Mouse (Mus musculus): ENCODE measurements around the gene Por. TPM values are rescaled to one million over a fixed set of nuclear protein-coding genes. Genes with fewer than 3 reads are reported as not detected.

Por gene
- polyA plus RNA-seq, 1 experiment from 2014 or later = 102 TPM

DNA sequence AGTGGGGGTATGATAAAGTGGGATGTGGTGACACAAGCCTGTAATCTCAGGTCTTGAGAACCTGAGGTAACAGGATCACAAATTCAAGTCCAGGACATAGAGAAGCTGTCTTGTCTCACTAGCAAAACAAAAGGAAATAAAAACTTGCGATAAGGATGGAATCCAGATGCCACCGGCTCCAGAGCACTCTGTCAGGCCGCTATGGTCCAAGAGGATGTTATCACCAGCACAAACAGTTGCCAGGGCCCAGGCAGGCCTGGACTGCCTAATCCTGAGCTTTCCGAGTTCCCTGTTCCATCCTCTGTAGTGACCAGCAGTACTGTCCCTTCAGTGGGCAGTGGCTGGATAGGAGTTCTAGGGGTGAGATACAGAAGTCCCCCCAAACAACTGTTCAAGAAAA is 9.9 kb upstream of the Por start:
- H3K4me3 ChIP-seq = no peak overlapping the region
- H3K4me1 ChIP-seq = no peaks in the 10 kb centered on the region
- H3K9ac ChIP-seq = no peak overlapping the region
- 85% methylated on average over 4 of the region's 4 CpGs for WGBS
- no peak for ATAC-seq
- H3K27ac ChIP-seq = no peak overlapping the region
- no peak overlapping the region for H3K4me2 ChIP-seq
- H3K36me3 ChIP-seq (ENCODE audit: poor library complexity, severe bottlenecking) = no peaks in the 10 kb centered on the region
- no peaks in the 10 kb centered on the region for H3K27me3 ChIP-seq
- no peaks in the 10 kb centered on the region for H3K9me3 ChIP-seq (replicated peaks)

GRCm38 (mm10) chr5:135660535-135660934 is 9.3 kb upstream of the Por start:
- Histone ChIP-seq H3K27me3 (no peaks in the 10 kb centered on the region), H3K9ac (no peak overlapping the region), H3K27ac (no peak overlapping the region), H3K4me2 (no peak overlapping the region), H3K4me1 (no peaks in the 10 kb centered on the region), H3K36me3 (ENCODE audit: poor library complexity, severe bottlenecking) (no peaks in the 10 kb centered on the region), H3K9me3 (replicated peaks) (0 out of 2 replicates have a peak, but pooled peaks cover 1% of the 10 kb centered on the region), H3K4me3 (no peak overlapping the region)
- WGBS = 84% methylated on average over 7 of the region's 7 CpGs
- no peak for ATAC-seq

- Histone ChIP-seq H3K4me3 (no peak overlapping the region), H3K36me3 (ENCODE audit: poor library complexity, severe bottlenecking) (no peaks in the 10 kb centered on the region), H3K4me1 (no peaks in the 10 kb centered on the region), H3K27ac (no peak overlapping the region), H3K9me3 (replicated peaks) (0 out of 2 replicates have a peak, but pooled peaks cover 9% of the 10 kb centered on the region), H3K9ac (no peak overlapping the region), H3K27me3 (no peaks in the 10 kb centered on the region), H3K4me2 (no peak overlapping the region)
- no peak for ATAC-seq
- 88% methylated on average over 5 of the region's 5 CpGs for WGBS
Measured at GRCm38 (mm10) chr5:135666890-135667289, 2.9 kb upstream of the Por start.

GRCm38 (mm10) chr5:135668071-135668470 is 1.8 kb upstream of the Por start:
- no peaks in the 10 kb centered on the region for H3K27me3 ChIP-seq
- H3K27ac ChIP-seq = no peak overlapping the region
- H3K36me3 ChIP-seq (ENCODE audit: poor library complexity, severe bottlenecking) = no peaks in the 10 kb centered on the region
- 0 out of 2 replicates have a peak, but pooled peaks cover 9% of the 10 kb centered on the region for H3K9me3 ChIP-seq (replicated peaks)
- 0 out of 2 replicates have a peak, but pooled peaks cover 4% of the 10 kb centered on the region for H3K4me1 ChIP-seq
- 82% methylated on average over 7 of the region's 7 CpGs for WGBS
- no peak overlapping the region for H3K4me3 ChIP-seq
- ATAC-seq = no peak
- no peak overlapping the region for H3K4me2 ChIP-seq
- no peak overlapping the region for H3K9ac ChIP-seq

DNA sequence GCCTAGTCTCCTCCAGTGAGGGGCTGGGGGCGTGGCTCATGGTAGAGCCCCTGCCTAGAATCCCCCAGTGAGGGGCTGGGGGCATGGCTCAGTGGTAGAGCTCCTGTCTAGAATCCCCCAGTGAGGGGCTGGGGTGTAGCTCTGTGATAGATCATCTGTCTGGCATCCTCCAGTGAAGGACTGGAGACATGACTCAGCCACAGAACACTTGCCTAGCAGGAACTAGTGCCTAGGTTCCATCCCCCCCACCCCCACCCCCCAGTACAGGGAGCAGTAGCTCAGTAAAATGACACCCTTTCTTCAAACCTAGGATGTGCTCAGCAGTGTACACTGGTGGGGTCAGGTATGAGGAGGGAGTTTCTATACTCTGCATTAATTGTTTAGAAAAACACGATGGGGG is 1.0 kb downstream of the Por start:
- H3K9me3 ChIP-seq (replicated peaks) = 0 out of 2 replicates have a peak, but pooled peaks cover 4% of the 10 kb centered on the region
- H3K4me2 ChIP-seq = no peak overlapping the region
- peaks cover 25% of the 10 kb centered on the region for H3K4me1 ChIP-seq
- no peak overlapping the region for H3K27ac ChIP-seq
- H3K9ac ChIP-seq = no peak overlapping the region
- 79% methylated on average over 2 of the region's 2 CpGs for WGBS
- ATAC-seq = no peak
- H3K27me3 ChIP-seq = no peaks in the 10 kb centered on the region
- no peak overlapping the region for H3K4me3 ChIP-seq
- H3K36me3 ChIP-seq (ENCODE audit: poor library complexity, severe bottlenecking) = no peaks in the 10 kb centered on the region

GRCm38 (mm10) chr5:135672509-135672908 is 2.7 kb downstream of the Por start:
- whole genome bisulfite sequencing = 67% methylated on average over 4 of the region's 4 CpGs
- H3K4me3 ChIP-seq = no peak overlapping the region
- no peaks in the 10 kb centered on the region for H3K36me3 ChIP-seq (ENCODE audit: poor library complexity, severe bottlenecking)
- no peak overlapping the region; the same call in 1 of the 2 replicates for H3K27ac ChIP-seq
- no peak overlapping the region for H3K4me2 ChIP-seq
- no peak for ATAC-seq
- H3K27me3 ChIP-seq = no peaks in the 10 kb centered on the region
- H3K4me1 ChIP-seq = peaks cover 28% of the 10 kb centered on the region
- H3K9me3 ChIP-seq (replicated peaks) = no peaks in the 10 kb centered on the region
- H3K9ac ChIP-seq = no peak overlapping the region

DNA sequence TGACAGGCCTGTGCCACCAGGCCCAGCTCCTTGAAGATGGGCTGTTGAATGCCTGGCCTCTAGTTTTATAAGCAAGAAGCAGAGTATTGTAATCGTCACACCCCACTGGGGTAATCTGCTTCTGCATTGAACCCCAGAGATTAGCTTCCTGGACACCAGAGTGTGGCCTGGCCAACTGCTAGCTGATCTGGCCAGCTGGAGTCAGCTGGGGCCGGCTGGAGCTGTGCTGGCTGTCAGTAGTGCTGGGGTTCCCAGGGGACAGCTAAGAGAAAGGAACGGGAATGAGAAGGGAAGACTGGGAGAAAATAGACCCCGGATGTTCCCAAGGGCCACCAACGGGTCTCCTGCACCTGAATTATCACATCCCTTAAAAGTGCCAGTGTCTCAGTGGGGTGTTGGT is 3.1 kb downstream of the Por start:
- Histone ChIP-seq H3K27me3 (no peaks in the 10 kb centered on the region), H3K9ac (no peak overlapping the region), H3K27ac (no peak overlapping the region; the same call in 1 of the 2 replicates), H3K36me3 (ENCODE audit: poor library complexity, severe bottlenecking) (no peaks in the 10 kb centered on the region), H3K9me3 (replicated peaks) (no peaks in the 10 kb centered on the region), H3K4me2 (no peak overlapping the region), H3K4me1 (peaks cover 28% of the 10 kb centered on the region), H3K4me3 (no peak overlapping the region)
- no peak for ATAC-seq
- WGBS = 49% methylated on average over 5 of the region's 5 CpGs

- ATAC-seq = peak; percentile 70
- whole genome bisulfite sequencing = 27% methylated on average over 3 of the region's 3 CpGs
- Histone ChIP-seq H3K9ac (no peak overlapping the region), H3K4me2 (peak overlapping the region; percentile 56; the same call in 1 of the 2 replicates), H3K4me3 (no peak overlapping the region), H3K9me3 (replicated peaks) (no peaks in the 10 kb centered on the region), H3K27ac (peak overlapping the region; percentile 74), H3K36me3 (ENCODE audit: poor library complexity, severe bottlenecking) (no peaks in the 10 kb centered on the region), H3K4me1 (peaks cover 28% of the 10 kb centered on the region), H3K27me3 (no peaks in the 10 kb centered on the region)
Measured at GRCm38 (mm10) chr5:135674349-135674775, 4.5 kb downstream of the Por start.

DNA sequence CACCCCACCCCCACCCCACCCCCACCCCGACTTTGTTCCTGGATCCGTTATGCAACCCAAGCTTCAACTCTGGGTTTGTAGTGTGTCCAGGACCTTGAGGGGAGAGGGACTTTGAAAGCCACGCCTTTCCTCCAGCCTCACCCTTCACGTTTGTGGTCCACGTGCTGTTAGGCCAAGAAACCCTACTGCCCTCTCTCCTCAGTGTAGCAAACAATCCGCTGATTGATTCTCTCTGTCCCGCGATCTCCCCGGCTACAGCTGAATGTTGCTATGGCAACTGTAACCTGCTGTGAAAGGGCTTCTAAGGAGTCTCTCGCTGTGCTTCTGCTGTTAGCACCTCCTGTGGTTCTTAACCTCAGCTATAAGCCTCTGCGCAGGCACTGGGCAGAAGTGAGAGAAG is 5.0 kb downstream of the Por start:
- WGBS = under 1% methylated on average over 10 of the region's 11 CpGs
- H3K9ac ChIP-seq = peak overlapping the region; percentile 34

GRCm38 (mm10) chr5:135676696-135677095 is 6.9 kb downstream of the Por start:
- Histone ChIP-seq H3K9me3 (replicated peaks) (no peaks in the 10 kb centered on the region), H3K4me1 (peaks cover 28% of the 10 kb centered on the region), H3K27me3 (no peaks in the 10 kb centered on the region), H3K4me3 (no peak overlapping the region), H3K9ac (no peak overlapping the region), H3K36me3 (ENCODE audit: poor library complexity, severe bottlenecking) (no peaks in the 10 kb centered on the region), H3K27ac (no peak overlapping the region), H3K4me2 (no peak overlapping the region)
- no peak for ATAC-seq
- 83% methylated on average over 3 of the region's 3 CpGs for WGBS

More for the DNA sequence above, 5.0 kb downstream of the Por start:
- Histone ChIP-seq H3K4me3 (no peak overlapping the region; the same call in 1 of the 2 replicates), H3K27me3 (no peaks in the 10 kb centered on the region), H3K36me3 (ENCODE audit: poor library complexity, severe bottlenecking) (no peaks in the 10 kb centered on the region), H3K4me2 (peak overlapping the region; percentile 56), H3K4me1 (peaks cover 28% of the 10 kb centered on the region), H3K9me3 (replicated peaks) (no peaks in the 10 kb centered on the region), H3K27ac (peak overlapping the region; percentile 74)
- peak; percentile 85 for ATAC-seq

GRCm38 (mm10) chr5:135677251-135677650 is 7.4 kb downstream of the Por start:
- Histone ChIP-seq H3K27me3 (no peaks in the 10 kb centered on the region), H3K9ac (no peak overlapping the region), H3K4me2 (no peak overlapping the region), H3K4me3 (no peak overlapping the region), H3K9me3 (replicated peaks) (no peaks in the 10 kb centered on the region), H3K27ac (no peak overlapping the region), H3K4me1 (peaks cover 28% of the 10 kb centered on the region), H3K36me3 (ENCODE audit: poor library complexity, severe bottlenecking) (no peaks in the 10 kb centered on the region)
- no peak for ATAC-seq
- WGBS = 84% methylated on average over 2 of the region's 2 CpGs

GRCm38 (mm10) chr5:135678481-135678880 is 8.6 kb downstream of the Por start:
- Histone ChIP-seq H3K36me3 (ENCODE audit: poor library complexity, severe bottlenecking) (no peaks in the 10 kb centered on the region), H3K9me3 (replicated peaks) (no peaks in the 10 kb centered on the region), H3K4me2 (no peak overlapping the region), H3K4me1 (peaks cover 24% of the 10 kb centered on the region), H3K27me3 (no peaks in the 10 kb centered on the region), H3K4me3 (no peak overlapping the region), H3K27ac (no peak overlapping the region), H3K9ac (no peak overlapping the region)
- WGBS = 98% methylated on average over 6 of the region's 6 CpGs
- ATAC-seq = no peak

GRCm38 (mm10) chr5:135680967-135681545 is 11.2 kb downstream of the Por start:
- Histone ChIP-seq H3K4me1 (0 out of 2 replicates have a peak, but pooled peaks cover 1% of the 10 kb centered on the region), H3K36me3 (ENCODE audit: poor library complexity, severe bottlenecking) (no peaks in the 10 kb centered on the region), H3K4me3 (no peak overlapping the region), H3K27ac (no peak overlapping the region), H3K4me2 (no peak overlapping the region), H3K9ac (no peak overlapping the region), H3K27me3 (no peaks in the 10 kb centered on the region), H3K9me3 (replicated peaks) (no peaks in the 10 kb centered on the region)
- WGBS = 83% methylated on average over 6 of the region's 6 CpGs
- no peak for ATAC-seq
